Mouse (Mus musculus): ENCODE measurements around the gene Gimap7. TPM values are rescaled to one million over a fixed set of nuclear protein-coding genes. Genes with fewer than 3 reads are reported as not detected.

Gimap7 gene
- not detected in 2 replicates for polyA plus RNA-seq (2015; fragmentation: Nextera tagmentation; extraction: Ambion mirVana)

GRCm38 (mm10) chr6:48718455-48718854 is at the start of gene Gimap7, which contains the start of gene Gm28053:
Gene Gimap7 (plus strand): TSS chr6:48718621.
Gene Gm28053 (plus strand): TSS chr6:48718607.

GRCm38 (mm10) chr6:48675931-48676859 is 42.2 kb upstream of the Gimap7 start, which contains the start of gene Gimap9:
Gene Gimap9 (plus strand): TSS chr6:48676129.

GRCm38 (mm10) chr6:48684319-48684718 is 34.1 kb upstream of the Gimap7 start, which contains the start of gene Gimap4:
Gene Gimap4 (plus strand): TSS chr6:48684549.

DNA sequence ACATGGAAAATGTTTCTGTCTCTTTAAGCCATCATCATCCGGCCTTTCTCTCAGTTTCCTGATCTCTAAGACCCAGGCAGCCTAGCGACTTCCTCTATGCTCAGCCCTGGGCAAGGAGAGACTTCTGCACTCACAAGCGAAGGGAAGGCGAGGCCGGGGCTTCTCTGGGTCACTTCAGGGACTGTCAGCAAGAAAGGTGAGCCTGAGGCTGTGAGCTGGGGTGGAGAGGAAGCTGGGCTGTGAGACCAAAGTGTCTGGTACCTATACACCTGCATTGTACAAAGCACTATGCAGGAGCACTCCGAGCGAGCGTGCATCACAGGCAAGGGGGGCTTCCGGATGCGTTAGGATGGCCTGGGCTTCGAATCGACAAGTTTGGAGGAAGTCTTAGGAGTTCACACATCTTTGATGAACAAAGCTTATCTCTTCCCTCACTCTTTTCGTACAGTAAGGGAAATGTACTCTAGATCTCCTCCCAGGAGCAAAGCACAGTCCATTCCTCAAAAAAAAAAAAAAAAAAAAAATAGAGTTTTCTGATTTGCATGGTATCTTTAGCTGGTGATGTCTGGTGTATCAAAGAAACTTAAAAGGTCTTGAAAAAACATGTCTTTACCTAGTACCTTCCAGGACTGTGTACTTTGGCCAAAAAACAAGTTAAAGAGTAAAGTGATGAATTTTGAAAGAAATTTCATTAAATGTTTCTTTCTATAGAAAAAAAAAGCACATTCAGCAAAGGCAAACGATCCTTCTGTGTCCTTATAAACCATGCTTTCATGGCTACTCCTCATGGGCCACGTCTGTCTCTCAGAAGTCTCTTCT is 20.7 kb downstream of the Gimap7 start, which contains the start of gene Gimap1:
Gene Gimap1, plus strand, starts transcription at position 94 of the 819 bp plus-strand sequence.

DNA sequence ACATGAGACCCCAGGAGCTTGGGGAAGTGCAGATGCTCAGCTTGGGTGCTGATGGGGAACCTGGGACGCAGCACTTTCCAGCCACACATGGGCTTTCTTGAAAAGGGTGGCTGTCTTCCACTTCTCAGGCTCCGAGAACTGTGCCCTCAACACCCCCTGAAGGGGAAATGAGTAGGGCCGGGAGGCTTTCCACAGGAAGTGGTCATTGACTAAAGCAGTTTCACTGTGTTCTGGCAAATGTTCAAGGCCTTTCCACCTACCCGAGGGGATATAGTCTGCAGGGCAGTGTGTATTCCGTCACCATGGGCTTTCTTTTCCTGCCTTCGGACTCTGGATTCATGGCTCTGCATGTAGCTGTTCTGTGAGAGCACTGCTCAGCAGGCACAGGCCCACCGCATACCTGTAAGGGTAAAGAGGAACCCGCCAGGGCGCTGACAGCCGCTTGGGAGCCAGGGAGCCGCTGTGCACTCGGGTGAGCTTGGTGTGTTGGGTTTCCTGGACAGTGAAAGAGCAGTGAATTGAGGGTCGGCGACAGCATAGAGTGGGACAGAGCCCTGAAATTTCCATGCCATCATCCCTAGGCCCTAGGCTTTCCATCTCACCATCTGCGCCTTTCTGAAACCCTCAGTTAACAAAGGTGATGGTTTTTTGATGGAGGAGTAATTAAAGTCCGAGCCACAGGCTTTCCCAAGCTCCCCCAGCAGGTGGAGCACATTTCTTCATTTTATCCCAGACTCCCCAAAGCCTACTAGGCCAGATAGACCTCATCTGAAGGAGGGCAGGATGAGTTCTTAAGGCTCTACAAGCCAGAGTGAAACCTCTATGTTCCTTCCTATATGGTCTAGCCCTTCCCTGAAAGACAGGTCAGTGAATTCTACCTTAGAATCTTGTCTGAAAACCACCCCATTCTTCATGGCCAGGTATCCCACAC is 27.8 kb downstream of the Gimap7 start, which contains the start of gene Gimap5:
Gene Gimap5, plus strand, starts transcription at position 239 of the 931 bp plus-strand sequence.

GRCm38 (mm10) chr6:48770696-48771095 is 52.3 kb downstream of the Gimap7 start, which contains the start of gene Gimap3:
Gene Gimap3 (minus strand): TSS chr6:48770851.

Other genes with a start within 250 kb of the Gimap7 start
- 494 and 535 TPM in 2 replicates for gene Atp6v0e2, start 181.0 kb upstream of the Gimap7 start, polyA plus RNA-seq (2015; fragmentation: Nextera tagmentation; extraction: Ambion mirVana)
- 15.0 and 15.1 TPM in 2 replicates for gene Lrrc61, start 163.8 kb upstream of the Gimap7 start, polyA plus RNA-seq (2015; fragmentation: Nextera tagmentation; extraction: Ambion mirVana)
- gene Rarres2, start 145.8 kb upstream of the Gimap7 start, polyA plus RNA-seq (2015; fragmentation: Nextera tagmentation; extraction: Ambion mirVana): 21.1 and 23.0 TPM in 2 replicates
- not detected in 2 replicates for gene Gm45021, start 129.0 kb upstream of the Gimap7 start, polyA plus RNA-seq (2015; fragmentation: Nextera tagmentation; extraction: Ambion mirVana)
- 33.1 and 38.6 TPM in 2 replicates for gene Repin1, start 124.7 kb upstream of the Gimap7 start, polyA plus RNA-seq (2015; fragmentation: Nextera tagmentation; extraction: Ambion mirVana)
- gene Gm44965, start 124.7 kb upstream of the Gimap7 start, polyA plus RNA-seq (2015; fragmentation: Nextera tagmentation; extraction: Ambion mirVana): not detected in 2 replicates
- 7.1 and 7.3 TPM in 2 replicates for gene Zfp775, start 116.6 kb upstream of the Gimap7 start, polyA plus RNA-seq (2015; fragmentation: Nextera tagmentation; extraction: Ambion mirVana)
- 38.7 and 38.8 TPM in 2 replicates for gene AI854703, start 91.9 kb upstream of the Gimap7 start, polyA plus RNA-seq (2015; fragmentation: Nextera tagmentation; extraction: Ambion mirVana)
- gene Gimap8, start 71.4 kb upstream of the Gimap7 start, polyA plus RNA-seq (2015; fragmentation: Nextera tagmentation; extraction: Ambion mirVana): 0.36 and 0.50 TPM in 2 replicates
- 1.0 and 1.2 TPM in 2 replicates for gene Gimap9, start 42.5 kb upstream of the Gimap7 start, polyA plus RNA-seq (2015; fragmentation: Nextera tagmentation; extraction: Ambion mirVana)
- gene Gimap4, start 34.1 kb upstream of the Gimap7 start, polyA plus RNA-seq (2015; fragmentation: Nextera tagmentation; extraction: Ambion mirVana): 0.57 and 0.62 TPM in 2 replicates
- gene Gimap6, start 10.4 kb upstream of the Gimap7 start, polyA plus RNA-seq (2015; fragmentation: Nextera tagmentation; extraction: Ambion mirVana): 5.7 and 6.9 TPM in 2 replicates
- 0.68 TPM in 1 of 2 replicates, not detected in the other for gene Gm28053, start within 50 bp of the Gimap7 start, polyA plus RNA-seq (2015; fragmentation: Nextera tagmentation; extraction: Ambion mirVana)
- 5.9 and 8.2 TPM in 2 replicates for gene Gimap1, start 20.4 kb downstream of the Gimap7 start, polyA plus RNA-seq (2015; fragmentation: Nextera tagmentation; extraction: Ambion mirVana)
- gene Gimap5, start 27.6 kb downstream of the Gimap7 start, polyA plus RNA-seq (2015; fragmentation: Nextera tagmentation; extraction: Ambion mirVana): 1.7 and 2.2 TPM in 2 replicates
- not detected in 2 replicates for gene Gimap3, start 52.2 kb downstream of the Gimap7 start, polyA plus RNA-seq (2015; fragmentation: Nextera tagmentation; extraction: Ambion mirVana)
- gene Tmem176a, start 122.3 kb downstream of the Gimap7 start, polyA plus RNA-seq (2015; fragmentation: Nextera tagmentation; extraction: Ambion mirVana): 85.7 and 92.0 TPM in 2 replicates
- 178 and 196 TPM in 2 replicates for gene Tmem176b, start 122.9 kb downstream of the Gimap7 start, polyA plus RNA-seq (2015; fragmentation: Nextera tagmentation; extraction: Ambion mirVana)
- gene Aoc1, start 154.3 kb downstream of the Gimap7 start, polyA plus RNA-seq (2015; fragmentation: Nextera tagmentation; extraction: Ambion mirVana): not detected in 2 replicates
- gene 1600015I10Rik, start 211.3 kb downstream of the Gimap7 start, polyA plus RNA-seq (2015; fragmentation: Nextera tagmentation; extraction: Ambion mirVana): not detected in 2 replicates

Data from neural tube, postnatal 0 days (tissue).